Mouse (Mus musculus) myocyte (in vitro differentiated cells): ENCODE results near the gene Gabrd. TPM values are rescaled to one million over a fixed set of nuclear protein-coding genes. Genes with fewer than 3 reads are reported as not detected.
A peak's percentile ranks its signal among the peaks of the same experiment; 100 is the strongest.

Experiments
- H3K27me3 ChIP-seq: one replicate; pipeline ENCODE4 v1.6.1; 2011; ENCODE audit not compliant: control insufficient read depth, insufficient read depth, insufficient read length
- H3K36me3 ChIP-seq: one replicate; pipeline ENCODE4 v1.6.1; 2011; ENCODE audit not compliant: control insufficient read depth, insufficient read depth
- H3K4me2 ChIP-seq: one replicate; pipeline ENCODE4 v1.6.1; 2011; ENCODE audit warnings: low read depth, control low read depth
- H3K4me3 ChIP-seq: one replicate; pipeline ENCODE4 v1.5.1; 2011; ENCODE audit warnings: mild to moderate bottlenecking, control low read depth, moderate library complexity
- H3K79me2 ChIP-seq: one replicate; pipeline ENCODE4 v1.6.1; 2011; ENCODE audit not compliant: control insufficient read depth, insufficient read depth
- H3ac ChIP-seq: one replicate; pipeline ENCODE4 v1.6.1; 2011; ENCODE audit not compliant: control insufficient read depth, insufficient read length
- CEBPB ChIP-seq: IDR thresholded peaks from 2 replicates; pipeline ENCODE4 v1.6.1; 2011; ENCODE audit warnings: mild to moderate bottlenecking, moderate library complexity; ENCODE audit not compliant: poor library complexity, insufficient read depth, severe bottlenecking
- E2F4 ChIP-seq: IDR thresholded peaks from one replicate; pipeline ENCODE4 v1.6.1; 2011; ENCODE audit warnings: mild to moderate bottlenecking, control low read depth, moderate library complexity; ENCODE audit not compliant: insufficient read depth
- MAX ChIP-seq: IDR thresholded peaks from one replicate; pipeline ENCODE4 v1.6.1; 2011; ENCODE audit warnings: low read depth, mild to moderate bottlenecking, control low read depth
- MYOD1 ChIP-seq, 3 experiments: IDR thresholded peaks; one replicate each; pipeline ENCODE4 v1.6.1; 2011; ENCODE audit warnings: control low read depth in 2 of 3, low read depth in 2 of 3, mild to moderate bottlenecking in 2 of 3, moderate library complexity in 1 of 3; ENCODE audit not compliant: insufficient read length in 2 of 3, control insufficient read depth in 1 of 3
- MYOG ChIP-seq, 3 experiments: IDR thresholded peaks; one replicate each; pipeline ENCODE4 v1.6.1; 2011; ENCODE audit warnings: control low read depth in 2 of 3, low read depth in 2 of 3, mild to moderate bottlenecking in 2 of 3; ENCODE audit not compliant: insufficient read length in 2 of 3, control insufficient read depth in 1 of 3, insufficient read depth in 1 of 3
- POLR2A ChIP-seq: IDR thresholded peaks from one replicate; pipeline ENCODE4 v1.6.1; 2011; ENCODE audit warnings: low read depth, mild to moderate bottlenecking, control low read depth, moderate library complexity; ENCODE audit not compliant: insufficient read length
- POLR2AphosphoS2 ChIP-seq: IDR thresholded peaks from one replicate; pipeline ENCODE4 v1.6.1; 2011; ENCODE audit warnings: low read depth, control low read depth; ENCODE audit not compliant: insufficient read length
- REST ChIP-seq: IDR thresholded peaks from one replicate; pipeline ENCODE4 v1.6.1; 2011; ENCODE audit warnings: mild to moderate bottlenecking, control low read depth, moderate library complexity; ENCODE audit not compliant: insufficient read depth, insufficient read length
- SRF ChIP-seq: IDR thresholded peaks from one replicate; pipeline ENCODE4 v1.6.1; 2011; ENCODE audit warnings: low read depth; ENCODE audit not compliant: control insufficient read depth, insufficient read length
- TCF12 ChIP-seq: IDR thresholded peaks from one replicate; pipeline ENCODE4 v1.6.1; 2011; ENCODE audit warnings: mild to moderate bottlenecking, control low read depth; ENCODE audit not compliant: poor library complexity, insufficient read depth, severe bottlenecking
- TCF3 ChIP-seq: IDR thresholded peaks from one replicate; pipeline ENCODE4 v1.6.1; 2011; ENCODE audit warnings: low read depth, control low read depth; ENCODE audit not compliant: insufficient read length
- USF1 ChIP-seq: IDR thresholded peaks from one replicate; pipeline ENCODE4 v1.6.1; 2011; ENCODE audit warnings: low read depth, mild to moderate bottlenecking, control low read depth, moderate library complexity
- polyA plus RNA-seq: library from polyadenylated mRNA; unstranded; fragments of >200 nt; fragmentation: generic; extraction: Trizol; gene quantifications from one replicate; pipeline ENCODE4 v1.2.1, GENCODE M21; 2012; ENCODE audit warnings: missing spikeins

Gabrd gene
- polyA plus RNA-seq, 1 experiment = 0.10 TPM

- Histone ChIP-seq H3K4me2 (no peak overlapping the region), H3ac (no peak overlapping the region)
- no peak for TF ChIP-seq MYOG (IDR thresholded peaks at IDR 0.05; ENCODE audit: control insufficient read depth in 1 of 3, insufficient read depth in 1 of 3, insufficient read length in 2 of 3, low read depth in 2 of 3)
- no peak for TF ChIP-seq TCF3
- TF ChIP-seq USF1 = no peak
- TF ChIP-seq CEBPB = no peak
- no peak for TF ChIP-seq MAX
- no peak for TF ChIP-seq SRF
Observed at GRCm38 (mm10) chr4:155413641-155414335, 15.9 kb upstream of the Gabrd start.

GRCm38 (mm10) chr4:155412124-155412523, 14.2 kb upstream of the Gabrd start:
- Histone ChIP-seq H3K36me3 (no peaks in the 10 kb centered on the region), H3ac (no peak overlapping the region), H3K4me2 (no peak overlapping the region), H3K27me3 (peaks cover 12% of the 10 kb centered on the region), H3K4me3 (no peak overlapping the region), H3K79me2 (no peaks in the 10 kb centered on the region)
- TF ChIP-seq MAX (no peak), MYOG (IDR thresholded peaks at IDR 0.05; ENCODE audit: control insufficient read depth in 1 of 3, insufficient read depth in 1 of 3, insufficient read length in 2 of 3, low read depth in 2 of 3) (no peak), SRF (no peak), TCF3 (no peak), POLR2A (no peak), MYOD1 (IDR thresholded peaks at IDR 0.05; ENCODE audit: control insufficient read depth in 1 of 3, insufficient read length in 2 of 3, low read depth in 2 of 3) (no peak), REST (no peak)

More at GRCm38 (mm10) chr4:155413641-155414335, 15.9 kb upstream of the Gabrd start:
- H3K36me3 ChIP-seq = no peaks in the 10 kb centered on the region
- no peaks in the 10 kb centered on the region for H3K79me2 ChIP-seq
- H3K27me3 ChIP-seq = peaks cover 10% of the 10 kb centered on the region
- H3K4me3 ChIP-seq = no peak overlapping the region

- Histone ChIP-seq H3K4me3 (peak within 1 kb of the TSS; percentile 3), H3K36me3 (no peaks in the 10 kb centered on the region), H3K79me2 (no peaks in the 10 kb centered on the region), H3K27me3 (peaks cover 17% of the 10 kb centered on the region), H3ac (no peak within 1 kb of the TSS), H3K4me2 (peak within 1 kb of the TSS; percentile 72)
- peak; percentile 71 for TF ChIP-seq USF1
- TF ChIP-seq TCF3 = no peak
Observed at GRCm38 (mm10) chr4:155409058-155409776, 11.3 kb upstream of the Gabrd start, which contains the start of gene Cfap74. Cfap74 (plus strand) TSS chr4:155409190.

GRCm38 (mm10) chr4:155408695-155409057, 10.8 kb upstream of the Gabrd start:
- no peak for TF ChIP-seq E2F4
- no peak for TF ChIP-seq MYOG (IDR thresholded peaks at IDR 0.05; ENCODE audit: control insufficient read depth in 1 of 3, insufficient read depth in 1 of 3, insufficient read length in 2 of 3, low read depth in 2 of 3)
- TF ChIP-seq SRF = no peak
- no peak for TF ChIP-seq MAX
- no peak for TF ChIP-seq TCF12
- no peak for TF ChIP-seq POLR2A
- peak overlapping the region; percentile 3 for H3K4me3 ChIP-seq
- H3K36me3 ChIP-seq = no peaks in the 10 kb centered on the region
- H3K27me3 ChIP-seq = peaks cover 17% of the 10 kb centered on the region
- peak overlapping the region; percentile 72 for H3K4me2 ChIP-seq
- no peaks in the 10 kb centered on the region for H3K79me2 ChIP-seq
- H3ac ChIP-seq = no peak overlapping the region

- TF ChIP-seq MAX (no peak), TCF3 (no peak), MYOG (IDR thresholded peaks at IDR 0.05; ENCODE audit: control insufficient read depth in 1 of 3, insufficient read depth in 1 of 3, insufficient read length in 2 of 3, low read depth in 2 of 3) (no peak), POLR2A (no peak), E2F4 (no peak), TCF12 (no peak), REST (no peak), MYOD1 (IDR thresholded peaks at IDR 0.05; ENCODE audit: control insufficient read depth in 1 of 3, insufficient read length in 2 of 3, low read depth in 2 of 3) (no peak), SRF (no peak), CEBPB (no peak), POLR2AphosphoS2 (no peak), USF1 (no peak)
- no peak overlapping the region for H3K4me3 ChIP-seq
- H3K79me2 ChIP-seq = no peaks in the 10 kb centered on the region
- no peak overlapping the region for H3ac ChIP-seq
- H3K4me2 ChIP-seq = no peak overlapping the region
- H3K27me3 ChIP-seq = peaks cover 39% of the 10 kb centered on the region
- no peaks in the 10 kb centered on the region for H3K36me3 ChIP-seq
Observed at GRCm38 (mm10) chr4:155402489-155402888, 4.6 kb upstream of the Gabrd start.
